8 mouse cellular contexts compared by ENCODE assay signal in genomic region chrX:36329849-36330411, GRCm38 (mm10). TPM values are rescaled to one million over a fixed set of nuclear protein-coding genes. Genes with fewer than 3 reads are reported as not detected.
DNase-seq lines count a peak whose midpoint lies in the region; ATAC-seq and TF ChIP-seq lines count a peak whose summit lies in the region.

No protein-coding gene starts in this region.

- H3K4me2 ChIP-seq in lung, embryonic 16.5 days (ENCODE audit: low read depth, low read length): peak overlapping the region; percentile 76

- 0 out of 2 replicates have a peak, but pooled peaks cover 6% of the 10 kb centered on the region for H3K9me3 ChIP-seq in forebrain, embryonic 10.5 days
- H3K9me3 ChIP-seq in lung, embryonic 16.5 days (ENCODE audit: control insufficient read depth, low read length): no peaks in the 10 kb centered on the region; the same call in 1 of the 2 replicates

- peak; percentile 79 for ATAC-seq in lung, embryonic 16.5 days (ENCODE audit: low read depth)

- WGBS in forebrain, embryonic 10.5 days: 25% methylated on average over 36 of the region's 44 CpGs
- 18% methylated on average over 25 of the region's 44 CpGs for WGBS in lung, embryonic 16.5 days

- peak overlapping the region; percentile 57 for H3K9ac ChIP-seq in lung, embryonic 16.5 days (ENCODE audit: low read length)

- H3K79me2 ChIP-seq in C2C12 (ENCODE audit: control insufficient read depth, insufficient read depth): no peaks in the 10 kb centered on the region

- no peak for TF ChIP-seq CTCF in C2C12 (IDR thresholded peaks at IDR 0.05; ENCODE audit: control insufficient read depth, insufficient read depth, insufficient read length)

- no peaks in the 10 kb centered on the region for H3K27me3 ChIP-seq in C2C12 (ENCODE audit: control insufficient read depth, insufficient read depth, insufficient read length)
- peaks cover 62% of the 10 kb centered on the region for H3K27me3 ChIP-seq in forebrain, embryonic 10.5 days (ENCODE audit: poor library complexity, severe bottlenecking)
- H3K27me3 ChIP-seq in lung, embryonic 16.5 days (ENCODE audit: control insufficient read depth, insufficient read depth, low read depth, low read length): no peaks in the 10 kb centered on the region; the same call in 1 of the 2 replicates

- 0 out of 2 replicates have a peak overlapping the region, but pooled peaks have one; percentile 44 for H3K27ac ChIP-seq in forebrain, embryonic 10.5 days
- H3K27ac ChIP-seq in lung, embryonic 16.5 days (ENCODE audit: low read length): 0 out of 2 replicates have a peak overlapping the region, but pooled peaks have one; percentile 22

- peak overlapping the region; percentile 21 for H3K4me3 ChIP-seq in C2C12 (ENCODE audit: insufficient read depth, poor library complexity, severe bottlenecking)
- peak overlapping the region; percentile 56 for H3K4me3 ChIP-seq in forebrain, embryonic 10.5 days
- peak overlapping the region; percentile 55 for H3K4me3 ChIP-seq in lung, embryonic 16.5 days (ENCODE audit: low read length)

- H3K4me1 ChIP-seq in forebrain, embryonic 10.5 days: peaks cover 18% of the 10 kb centered on the region; the same call in 1 of the 2 replicates
- no peaks in the 10 kb centered on the region; the same call in 1 of the 2 replicates for H3K4me1 ChIP-seq in lung, embryonic 16.5 days (replicated peaks; ENCODE audit: control insufficient read depth, insufficient read depth, low read length)

- intact Hi-C loops in heart, postnatal 14 days (cut with DNase I): loop anchor here (5.0 kb wide), 1 partner anchor 103 kb away; no protein-coding TSS in a partner anchor

- peak overlapping the region; percentile 8 for H3ac ChIP-seq in C2C12 (ENCODE audit: control insufficient read depth, insufficient read length, low read depth)

- H3K79me3 ChIP-seq in C2C12 (ENCODE audit: low read depth): no peaks in the 10 kb centered on the region

- no peaks in the 10 kb centered on the region for H3K36me3 ChIP-seq in C2C12 (ENCODE audit: control insufficient read depth, insufficient read depth)
- H3K36me3 ChIP-seq in forebrain, embryonic 10.5 days (replicated peaks): no peaks in the 10 kb centered on the region
- H3K36me3 ChIP-seq in lung, embryonic 16.5 days (ENCODE audit: control insufficient read depth, insufficient read depth, low read length): no peaks in the 10 kb centered on the region

- DNase-seq in adrenal gland, postnatal 4 days (ENCODE audit: low spot score in 2 of 2): peak; percentile 11 to 20
- peak; percentile 20 for DNase-seq in forebrain, embryonic 10.5 days (ENCODE audit: extremely low spot score, low spot score)
- DNase-seq in heart, postnatal 14 days: peak; percentile 58 to 72
- DNase-seq in kidney, postnatal 36 days: peak; percentile 80 to 84
- DNase-seq in ovary, adult 18-20 months (ENCODE audit: low spot score): peak; percentile 19
- peak; percentile 42 to 66 for DNase-seq in urinary bladder, postnatal 4 days (ENCODE audit: low spot score in 2 of 2)

TF ChIP-seq in C2C12, 6 proteins besides CTCF, POLR2A, EP300 and RAD21:
- TF ChIP-seq FOSL1 (IDR thresholded peaks at IDR 0.05; ENCODE audit: insufficient read depth, low read length, poor library complexity, severe bottlenecking) (no peak), MYOD1 (IDR thresholded peaks at IDR 0.05; ENCODE audit: control insufficient read depth, insufficient read length, low read depth) (no peak), USF1 (IDR thresholded peaks at IDR 0.05; ENCODE audit: low read depth) (no peak), MAX (IDR thresholded peaks at IDR 0.05) (no peak), MYOG (IDR thresholded peaks at IDR 0.05; ENCODE audit: control insufficient read depth, extremely low read depth, insufficient read length) (no peak), CEBPB (IDR thresholded peaks at IDR 0.05; ENCODE audit: low read depth) (no peak)

RNA-seq across cellular contexts. Expression of gene Lonrf3, which starts 1.8 kb away (rescaled TPM):
- 1.8 TPM for polyA plus RNA-seq in C2C12 (2012; fragmentation: generic; extraction: Trizol)
- 1 to 10 TPM; 7.7 to 8.0 TPM for total RNA-seq in adrenal gland, postnatal 4 days (2021)
- polyA plus RNA-seq in forebrain, embryonic 10.5 days (2016; fragmentation: Nextera tagmentation; extraction: Ambion mirVana): 0.53 and 0.93 TPM in 2 replicates
- 1 to 10 TPM; 1.7 to 1.8 TPM for total RNA-seq in heart, postnatal 14 days (2021)
- polyA plus RNA-seq in lung, embryonic 16.5 days (2015; fragmentation: Nextera tagmentation; extraction: Ambion mirVana): 0.84 and 1.1 TPM in 2 replicates

Comparison
In these comparisons a context has a peak if more than half of its experiments do, and no peak if none do; other contexts are left out.
1. Peak in every context shown above with its lines: DNase-seq, ATAC-seq, H3K4me3 ChIP-seq and H3K27ac ChIP-seq.
2. DNase-seq: peak in every context shown above with its lines; median percentile 82 in kidney, postnatal 36 days; 65 in heart, postnatal 14 days; 54 in urinary bladder, postnatal 4 days; 20 in forebrain, embryonic 10.5 days; 19 in ovary, adult 18-20 months; 16 in adrenal gland, postnatal 4 days.